Mouse (Mus musculus) embryonic facial prominence, embryonic 12.5 days (tissue): ENCODE measurements around the gene Pom121. TPM values are rescaled to one million over a fixed set of nuclear protein-coding genes. Genes with fewer than 3 reads are reported as not detected.

ENCODE experiments used
- ATAC-seq: fragments of 200-750 bp; cut with Nextera tagmentation; 2 replicates; pipeline ENCODE4 v1.8.0; 2017; ENCODE audit not compliant: insufficient number of reproducible peaks, insufficient read depth, low FRiP score, low TSS enrichment
- H3K27ac ChIP-seq: fragments of 300-500 bp; sonication (generic); 2 replicates; pipeline ENCODE4 v1.5.1; 2016; ENCODE audit warnings: mild to moderate bottlenecking
- H3K27me3 ChIP-seq: fragments of 300-500 bp; sonication (generic); 2 replicates; pipeline ENCODE4 v1.6.1; 2016; ENCODE audit warnings: mild to moderate bottlenecking, moderate library complexity
- H3K36me3 ChIP-seq: fragments of 300-500 bp; sonication (generic); 2 replicates; pipeline ENCODE4 v1.6.1; 2016; ENCODE audit warnings: mild to moderate bottlenecking
- H3K4me1 ChIP-seq: fragments of 300-500 bp; sonication (generic); 2 replicates; pipeline ENCODE4 v1.6.1; 2016
- H3K4me2 ChIP-seq: fragments of 300-500 bp; sonication (generic); replicated peaks from 2 replicates; pipeline ENCODE4 v1.6.1; 2016; ENCODE audit warnings: mild to moderate bottlenecking, moderate library complexity
- H3K4me3 ChIP-seq: fragments of 300-500 bp; sonication (generic); 2 replicates; pipeline ENCODE4 v1.5.1; 2016; ENCODE audit warnings: mild to moderate bottlenecking
- H3K9ac ChIP-seq: fragments of 300-500 bp; sonication (generic); 2 replicates; pipeline ENCODE4 v1.6.1; 2016; ENCODE audit warnings: mild to moderate bottlenecking, moderate library complexity
- H3K9me3 ChIP-seq: fragments of 300-500 bp; sonication (generic); 2 replicates; pipeline ENCODE4 v1.6.1; 2016; ENCODE audit warnings: mild to moderate bottlenecking, moderate library complexity
- WGBS: fragments of 180-500 bp; shearing (Covaris S2); methylation state at CpG from one replicate; pipeline ENCODE4 v1.1.7; 2016; 5-methylcytosine and 5-hydroxymethylcytosine counted together
- polyA plus RNA-seq: library from polyadenylated mRNA; unstranded; fragments of >200 nt; fragmentation: Nextera tagmentation; extraction: Ambion mirVana; gene quantifications from 2 replicates; pipeline ENCODE4 v1.2.1, GENCODE M21; 2016

Gene Pom121
- polyA plus RNA-seq, 1 experiment from 2014 or later: 21.2 TPM

DNA sequence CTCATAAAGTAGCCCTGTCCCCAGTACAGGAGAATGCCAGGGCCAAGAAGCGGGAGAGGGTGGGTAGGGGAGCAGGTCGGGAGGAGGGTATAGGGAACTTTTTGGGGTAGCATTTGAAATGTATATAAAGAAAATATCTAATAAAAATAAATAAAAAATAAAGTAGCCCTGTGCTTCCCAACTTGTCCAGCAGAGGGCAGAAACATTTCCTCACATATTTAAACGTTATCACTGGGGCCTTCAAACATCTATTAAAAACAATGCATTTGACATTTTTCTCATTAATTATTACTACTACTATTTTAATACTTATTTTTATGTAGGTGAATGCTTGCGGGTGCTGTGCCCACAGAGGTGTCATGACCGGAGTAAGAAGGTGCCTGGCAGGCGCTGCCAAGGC lies 26.5 kb downstream of the Pom121 start:
- H3K27ac ChIP-seq: no peak overlapping the region

DNA sequence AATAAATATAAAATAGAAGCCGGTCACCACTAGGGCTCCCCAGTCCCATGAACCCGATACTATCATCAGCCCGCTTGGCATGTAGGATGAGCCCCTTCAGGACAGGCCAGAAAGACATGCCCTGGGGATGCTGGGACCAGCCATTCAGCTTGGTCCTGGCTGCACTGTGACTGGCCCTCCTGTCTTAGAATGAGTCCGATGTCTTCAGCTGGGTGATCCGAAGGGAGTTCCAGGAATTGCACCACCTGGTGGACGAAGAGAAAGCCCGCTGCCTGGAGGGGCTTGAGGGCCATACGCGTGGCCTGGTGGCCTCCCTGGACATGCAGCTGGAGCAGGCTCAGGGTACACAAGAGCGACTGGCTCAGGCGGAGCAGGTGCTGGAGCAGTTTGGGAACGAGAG lies 30.8 kb downstream of the Pom121 start:
- no peaks in the 10 kb centered on the region for H3K36me3 ChIP-seq
- 27% methylated on average over 12 of the region's 12 CpGs for WGBS
- H3K9ac ChIP-seq: no peak overlapping the region
- ATAC-seq: no peak
- H3K9me3 ChIP-seq: no peaks in the 10 kb centered on the region
- no peak overlapping the region for H3K4me2 ChIP-seq
- no peaks in the 10 kb centered on the region for H3K4me1 ChIP-seq
- H3K27ac ChIP-seq: no peak overlapping the region
- H3K4me3 ChIP-seq: no peak overlapping the region
- no peaks in the 10 kb centered on the region for H3K27me3 ChIP-seq

More for the DNA sequence above, 26.5 kb downstream of the Pom121 start:
- Histone ChIP-seq H3K4me3 (no peak overlapping the region), H3K4me1 (peaks cover 12% of the 10 kb centered on the region), H3K36me3 (peaks cover 12% of the 10 kb centered on the region), H3K9ac (no peak overlapping the region), H3K27me3 (no peaks in the 10 kb centered on the region), H3K9me3 (no peaks in the 10 kb centered on the region), H3K4me2 (no peak overlapping the region)
- WGBS: 55% methylated on average over 6 of the region's 6 CpGs
- no peak for ATAC-seq

DNA sequence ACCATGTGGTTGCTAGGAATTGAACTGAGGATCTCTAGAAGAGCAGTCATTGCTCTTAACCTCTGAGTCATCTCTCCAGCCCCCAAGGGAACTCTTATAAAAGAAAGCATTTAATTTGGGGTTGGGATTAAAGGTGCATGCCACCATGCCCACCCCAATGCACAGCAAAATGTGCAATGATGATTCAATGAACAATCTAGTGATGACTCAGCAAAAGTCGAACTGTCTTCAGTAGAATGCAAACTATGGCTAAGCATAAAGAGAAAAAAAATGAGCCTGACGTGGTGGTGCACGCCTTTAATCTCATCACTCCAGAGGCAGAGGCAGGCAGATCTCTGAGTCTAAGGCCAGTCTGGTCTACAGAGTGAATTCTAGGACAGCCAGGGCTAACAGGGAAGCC lies 31.8 kb downstream of the Pom121 start:
- WGBS: 84% methylated on average over 3 of the region's 3 CpGs
- H3K4me3 ChIP-seq: no peak overlapping the region
- ATAC-seq: no peak
- no peak overlapping the region for H3K4me2 ChIP-seq
- H3K9ac ChIP-seq: no peak overlapping the region
- no peaks in the 10 kb centered on the region for H3K36me3 ChIP-seq
- H3K4me1 ChIP-seq: no peaks in the 10 kb centered on the region
- H3K27ac ChIP-seq: no peak overlapping the region
- H3K9me3 ChIP-seq: peaks cover 2% of the 10 kb centered on the region; the same call in 1 of the 2 replicates
- no peaks in the 10 kb centered on the region for H3K27me3 ChIP-seq

DNA sequence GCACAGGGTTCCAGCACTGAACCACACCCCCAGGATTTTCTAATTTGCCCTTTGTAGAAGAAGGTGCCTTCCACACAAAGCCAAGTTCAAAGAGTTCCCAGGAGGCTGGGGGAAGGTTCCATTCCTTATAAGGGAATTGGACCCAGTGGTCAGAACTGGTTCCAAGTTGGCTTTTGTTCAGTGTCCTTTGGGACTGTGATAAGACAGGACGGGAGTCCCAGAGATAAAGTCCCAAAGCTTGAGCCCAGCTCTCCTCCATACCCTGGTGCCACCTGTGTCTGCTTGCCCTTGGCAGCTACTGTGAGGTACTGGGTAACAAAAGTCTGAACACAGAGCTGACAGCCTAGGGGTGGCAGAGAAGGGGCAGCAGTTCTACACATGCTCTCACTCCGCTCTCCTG lies 34.6 kb downstream of the Pom121 start:
- peaks cover 4% of the 10 kb centered on the region; the same call in 1 of the 2 replicates for H3K9me3 ChIP-seq
- ATAC-seq: no peak
- no peak overlapping the region for H3K9ac ChIP-seq
- H3K4me1 ChIP-seq: no peaks in the 10 kb centered on the region
- H3K27ac ChIP-seq: no peak overlapping the region
- no peaks in the 10 kb centered on the region for H3K36me3 ChIP-seq
- 95% methylated on average over 2 of the region's 2 CpGs for WGBS
- no peak overlapping the region for H3K4me3 ChIP-seq
- H3K27me3 ChIP-seq: no peaks in the 10 kb centered on the region
- no peak overlapping the region for H3K4me2 ChIP-seq

DNA sequence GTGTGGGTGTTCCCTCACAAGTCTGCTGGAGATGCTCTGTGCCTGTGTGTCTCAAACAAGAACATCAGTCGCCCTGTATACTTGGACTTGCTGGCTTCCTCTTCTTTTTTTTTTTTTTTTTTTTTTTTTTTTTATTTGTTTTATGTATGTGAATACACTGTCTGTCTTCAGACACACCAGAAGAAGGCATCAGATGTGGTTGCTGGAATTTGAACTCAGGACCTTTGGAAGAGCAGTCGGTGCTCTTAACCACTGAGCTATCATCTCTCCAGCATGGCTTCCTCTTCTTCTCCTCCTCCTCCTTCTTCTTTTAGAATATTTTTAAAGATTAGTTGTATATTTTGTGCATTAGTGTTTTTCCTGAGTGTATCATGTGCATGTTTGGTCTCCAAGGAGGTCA lies 36.8 kb downstream of the Pom121 start:
- Histone ChIP-seq H3K4me3 (no peak overlapping the region), H3K9me3 (peaks cover 4% of the 10 kb centered on the region; the same call in 1 of the 2 replicates), H3K36me3 (no peaks in the 10 kb centered on the region), H3K27me3 (peaks cover 12% of the 10 kb centered on the region; the same call in 1 of the 2 replicates), H3K4me1 (no peaks in the 10 kb centered on the region), H3K27ac (no peak overlapping the region), H3K4me2 (no peak overlapping the region), H3K9ac (no peak overlapping the region)
- WGBS: 80% methylated on average over 2 of the region's 2 CpGs
- no peak for ATAC-seq

DNA sequence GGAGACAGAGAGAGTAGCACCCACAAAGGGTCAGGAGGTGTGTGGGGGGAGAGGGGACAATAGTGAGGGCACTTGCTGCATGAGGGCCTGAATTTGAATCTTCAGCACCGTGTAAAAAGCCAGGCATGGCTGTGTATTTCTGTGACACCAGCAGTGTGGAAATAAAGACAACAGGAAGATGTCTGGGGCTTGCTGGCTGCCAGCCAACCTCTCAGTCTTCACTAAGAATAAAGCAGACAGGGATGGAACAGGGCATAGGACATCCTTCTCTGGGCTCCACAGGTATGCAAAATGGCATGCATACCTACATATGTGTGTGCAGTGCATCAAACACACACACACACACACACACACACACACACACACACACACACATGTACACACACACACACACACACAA lies 38.3 kb downstream of the Pom121 start:
- H3K4me2 ChIP-seq: no peak overlapping the region
- 58% methylated on average over 1 of the region's 1 CpGs for WGBS

DNA sequence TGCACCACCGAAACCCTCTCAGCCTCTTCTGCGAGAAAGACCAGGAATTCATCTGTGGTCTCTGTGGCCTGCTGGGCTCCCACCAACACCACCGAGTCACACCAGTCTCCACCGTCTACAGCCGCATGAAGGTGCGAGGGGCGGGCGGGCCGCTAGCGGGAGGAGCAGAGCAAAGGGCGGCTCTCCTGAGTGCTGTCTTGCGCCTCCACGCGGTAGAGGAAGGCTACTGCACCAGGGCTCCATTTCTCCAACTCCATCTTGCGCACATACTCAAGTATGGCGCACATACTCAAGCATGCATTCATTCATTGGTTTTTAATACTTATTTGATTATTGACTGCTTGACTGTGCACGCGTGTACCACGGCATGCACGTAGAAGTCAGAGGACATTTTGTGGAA lies 40.8 kb downstream of the Pom121 start:
- Histone ChIP-seq H3K4me2 (0 out of 2 replicates have a peak overlapping the region, but pooled peaks have one; percentile 18), H3K4me3 (no peak overlapping the region), H3K9ac (no peak overlapping the region), H3K36me3 (no peaks in the 10 kb centered on the region), H3K9me3 (peaks cover 13% of the 10 kb centered on the region), H3K27ac (no peak overlapping the region), H3K4me1 (no peaks in the 10 kb centered on the region), H3K27me3 (peaks cover 15% of the 10 kb centered on the region; the same call in 1 of the 2 replicates)
- no peak for ATAC-seq
- WGBS: 18% methylated on average over 20 of the region's 20 CpGs

More for the DNA sequence above, 38.3 kb downstream of the Pom121 start:
- Histone ChIP-seq H3K4me3 (no peak overlapping the region), H3K36me3 (no peaks in the 10 kb centered on the region), H3K9ac (no peak overlapping the region), H3K4me1 (no peaks in the 10 kb centered on the region), H3K27me3 (peaks cover 15% of the 10 kb centered on the region; the same call in 1 of the 2 replicates), H3K27ac (no peak overlapping the region), H3K9me3 (peaks cover 4% of the 10 kb centered on the region; the same call in 1 of the 2 replicates)
- no peak for ATAC-seq

DNA sequence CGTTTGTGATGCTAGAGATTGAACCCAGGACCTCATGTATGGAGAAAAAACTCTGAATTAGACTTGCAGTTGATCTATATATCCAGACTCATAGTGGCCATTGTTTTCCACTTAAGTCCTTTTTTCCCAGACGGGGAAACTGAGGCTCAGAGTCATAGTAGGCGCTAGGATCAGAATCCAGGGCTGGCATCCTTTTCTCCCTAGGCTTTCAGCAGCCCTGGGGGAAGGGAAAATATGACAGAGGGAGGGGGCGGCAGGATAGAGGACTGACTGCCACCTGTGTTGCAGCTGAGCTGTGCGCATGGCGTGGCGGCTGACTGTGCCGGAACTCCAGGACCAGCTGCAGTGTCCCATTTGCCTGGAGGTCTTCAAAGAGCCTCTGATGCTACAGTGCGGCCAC lies 41.4 kb downstream of the Pom121 start, which contains the start of gene Trim50:
Gene Trim50 (plus strand): TSS at position 301 of the 400 bp plus-strand sequence.
- no peak for ATAC-seq
- 64% methylated on average over 9 of the region's 9 CpGs for WGBS
- Histone ChIP-seq H3K4me3 (no peak within 1 kb of the TSS), H3K4me2 (0 out of 2 replicates have a peak within 1 kb of the TSS, but pooled peaks have one; percentile 18), H3K36me3 (no peaks in the 10 kb centered on the region), H3K4me1 (no peaks in the 10 kb centered on the region), H3K9ac (no peak within 1 kb of the TSS), H3K9me3 (peaks cover 13% of the 10 kb centered on the region), H3K27me3 (peaks cover 15% of the 10 kb centered on the region; the same call in 1 of the 2 replicates), H3K27ac (no peak within 1 kb of the TSS)

DNA sequence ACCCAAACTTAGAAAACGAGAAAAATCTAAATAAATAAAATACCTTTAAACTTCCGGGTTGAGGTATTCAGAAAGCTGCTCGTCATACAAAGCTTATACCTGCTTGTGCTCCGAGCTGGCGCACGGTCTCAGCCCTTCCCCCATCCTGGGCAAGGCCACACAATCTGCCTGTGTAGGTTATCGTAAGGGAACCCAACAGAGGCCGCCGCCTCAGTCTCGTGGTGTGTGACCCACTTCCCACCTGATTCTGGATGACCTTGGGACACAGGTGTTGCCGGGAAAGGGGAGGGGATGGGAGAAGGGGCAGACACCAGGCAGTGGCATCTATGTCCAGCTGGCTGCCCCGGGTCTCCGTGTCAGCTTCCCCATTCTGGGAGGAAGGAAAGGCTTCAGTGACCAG lies 42.7 kb downstream of the Pom121 start:
- Histone ChIP-seq H3K27me3 (peaks cover 15% of the 10 kb centered on the region; the same call in 1 of the 2 replicates), H3K36me3 (no peaks in the 10 kb centered on the region), H3K4me2 (no peak overlapping the region), H3K9me3 (peaks cover 9% of the 10 kb centered on the region), H3K4me1 (no peaks in the 10 kb centered on the region), H3K27ac (no peak overlapping the region), H3K9ac (no peak overlapping the region), H3K4me3 (no peak overlapping the region)
- no peak for ATAC-seq
- WGBS: 83% methylated on average over 13 of the region's 13 CpGs

DNA sequence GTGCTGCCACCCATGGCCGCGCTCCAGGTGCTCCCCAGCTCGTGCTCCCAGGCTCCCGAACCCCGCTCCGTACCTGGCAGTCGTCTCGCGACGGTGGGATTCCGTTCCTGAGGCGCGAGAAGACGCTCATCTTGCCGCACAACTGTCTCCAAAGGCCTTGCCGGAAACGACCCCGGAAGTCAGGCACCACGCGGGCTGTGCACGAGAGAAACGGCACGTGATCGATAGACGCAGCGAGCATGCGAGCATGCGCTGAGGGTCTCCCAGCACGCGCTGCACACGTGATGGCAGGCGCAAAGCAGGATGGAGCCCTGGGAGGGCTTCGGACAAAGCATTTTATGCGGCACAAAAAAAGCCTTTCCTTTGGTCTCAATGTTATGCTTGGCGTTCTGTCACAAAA lies 44.5 kb downstream of the Pom121 start, which contains the start of gene Fkbp6:
Gene Fkbp6 (minus strand): TSS at position 183 of the 400 bp plus-strand sequence.
- WGBS: 89% methylated on average over 35 of the region's 35 CpGs
- no peak for ATAC-seq
- Histone ChIP-seq H3K27ac (no peak within 1 kb of the TSS), H3K9me3 (peaks cover 9% of the 10 kb centered on the region), H3K4me1 (no peaks in the 10 kb centered on the region), H3K4me2 (no peak within 1 kb of the TSS), H3K4me3 (no peak within 1 kb of the TSS), H3K36me3 (no peaks in the 10 kb centered on the region), H3K9ac (no peak within 1 kb of the TSS), H3K27me3 (peaks cover 15% of the 10 kb centered on the region; the same call in 1 of the 2 replicates)

DNA sequence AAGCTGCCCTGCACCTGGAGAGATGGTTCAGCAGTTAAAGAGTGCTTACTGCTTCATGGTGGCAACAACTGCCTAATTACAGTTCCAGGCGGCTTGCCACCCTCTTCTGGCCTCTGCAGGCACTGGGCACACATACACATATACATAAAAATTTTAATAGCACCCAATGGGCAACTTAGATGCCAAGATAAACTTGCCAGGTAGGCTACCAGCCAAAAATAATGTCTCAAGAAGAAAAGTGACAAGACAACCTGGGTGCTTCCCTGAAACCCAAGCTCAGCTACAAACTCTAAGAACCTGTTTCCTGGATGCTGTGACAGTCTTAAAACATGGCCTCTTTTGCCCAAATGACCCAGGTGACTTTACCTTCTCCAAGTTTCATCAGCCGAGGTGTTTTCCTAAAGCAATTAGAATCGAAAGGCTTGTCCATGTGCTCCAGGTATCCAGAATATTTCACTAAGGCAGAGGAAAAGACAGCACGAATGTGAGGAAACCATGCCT lies 46.8 kb downstream of the Pom121 start:
- Histone ChIP-seq H3K4me1 (no peaks in the 10 kb centered on the region), H3K4me2 (no peak overlapping the region), H3K27ac (no peak overlapping the region), H3K9ac (no peak overlapping the region), H3K9me3 (peaks cover 9% of the 10 kb centered on the region), H3K27me3 (0 out of 2 replicates have a peak, but pooled peaks cover 3% of the 10 kb centered on the region), H3K36me3 (no peaks in the 10 kb centered on the region), H3K4me3 (no peak overlapping the region)
- 65% methylated on average over 4 of the region's 4 CpGs for WGBS
- no peak for ATAC-seq

DNA sequence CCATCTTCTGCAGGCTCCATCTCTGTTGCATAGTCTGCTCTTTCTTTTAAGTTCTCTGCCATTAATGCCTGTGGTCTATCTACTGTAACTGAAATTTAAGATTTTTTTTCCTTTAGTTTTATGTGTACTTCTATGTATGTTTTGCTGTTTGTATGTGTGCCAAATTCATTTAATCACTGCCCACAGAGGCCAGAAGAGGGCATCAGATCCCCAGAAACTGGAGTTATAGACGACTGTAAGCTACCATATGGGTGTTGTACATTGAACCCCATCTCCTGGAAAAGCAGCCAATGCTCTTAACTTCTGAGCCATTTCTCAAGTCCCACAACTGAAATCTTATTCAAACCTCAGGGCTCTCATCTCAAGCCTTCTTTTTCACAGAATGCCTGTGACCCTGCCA lies 47.9 kb downstream of the Pom121 start:
- Histone ChIP-seq H3K4me2 (no peak overlapping the region), H3K27ac (no peak overlapping the region), H3K4me1 (no peaks in the 10 kb centered on the region), H3K27me3 (no peaks in the 10 kb centered on the region), H3K9me3 (peaks cover 9% of the 10 kb centered on the region), H3K36me3 (no peaks in the 10 kb centered on the region), H3K9ac (no peak overlapping the region), H3K4me3 (no peak overlapping the region)
- no peak for ATAC-seq
- WGBS: 25% methylated on average over 1 of the region's 1 CpGs
